Mouse (Mus musculus): Measurements from ENCODE around the gene Tctex1d1.

DNA sequence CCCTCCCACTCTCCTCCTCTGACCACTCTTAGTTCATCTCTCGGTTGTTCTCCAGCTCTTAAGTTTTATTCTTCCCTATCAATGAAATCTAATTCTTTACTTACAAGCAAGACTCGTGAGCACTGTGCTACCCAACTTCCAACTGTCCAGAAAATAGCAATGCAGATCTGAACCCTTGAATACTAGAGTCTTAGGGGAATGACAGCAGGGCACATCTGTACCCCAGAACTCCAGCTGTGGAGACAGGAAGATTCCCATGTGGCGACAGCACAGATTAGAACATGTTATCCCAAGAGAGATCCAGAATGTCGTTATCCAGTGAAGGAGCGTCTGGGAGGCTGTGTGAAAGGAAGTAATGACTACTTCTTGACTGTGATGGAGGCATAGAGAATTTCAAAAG lies 27.9 kb downstream of the Tctex1d1 start:
- TF ChIP-seq CTCF (IDR thresholded peaks at IDR 0.05; ENCODE audit: low read depth, low read length) (no peak), POLR2A (IDR thresholded peaks at IDR 0.05; ENCODE audit: extremely low read depth, insufficient read depth, low read length) (no peak)

All from liver, adult 2 months (tissue).